Mouse (Mus musculus) gonadal fat pad, adult 2 months (tissue): ENCODE measurements around the gene Armc10. TPM values are rescaled to one million over a fixed set of nuclear protein-coding genes. Genes with fewer than 3 reads are reported as not detected.
A peak's percentile ranks its signal among the peaks of the same experiment; 100 is the strongest.
"Not testable (repeated sequence)": the region's sequence is repeated elsewhere in the genome, so short reads cannot be mapped to it uniquely, and the experiment has no call there.

Experiments used
- DNase-seq: peaks from one replicate; pipeline ENCODE4 v3.0.0-alpha.2; 2012; ENCODE audit warnings: low read depth
- polyA plus RNA-seq: library from polyadenylated mRNA; depleted of rRNA; stranded (reverse); fragments of >200 nt; gene quantifications from 2 replicates; pipeline ENCODE4 v1.2.3, GENCODE M21; 2012

Gene Armc10
- polyA plus RNA-seq, 1 experiment = 31.1 TPM

- DNase-seq = no peak
Observed at GRCm38 (mm10) chr5:21667191-21668137, 21.9 kb downstream of the Armc10 start.

- DNase-seq = no peak
Observed at GRCm38 (mm10) chr5:21669307-21669706, 23.7 kb downstream of the Armc10 start.

GRCm38 (mm10) chr5:21672812-21673635 is 27.4 kb downstream of the Armc10 start:
- no peak for DNase-seq

- no peak for DNase-seq
Observed at GRCm38 (mm10) chr5:21673742-21674141, 28.1 kb downstream of the Armc10 start.

- no peak for DNase-seq
Observed at GRCm38 (mm10) chr5:21675019-21675418, 29.4 kb downstream of the Armc10 start.

- DNase-seq = no peak
Observed at GRCm38 (mm10) chr5:21675494-21675893, 29.9 kb downstream of the Armc10 start.

GRCm38 (mm10) chr5:21677939-21678338 is 32.3 kb downstream of the Armc10 start:
- no peak for DNase-seq

GRCm38 (mm10) chr5:21678363-21678762 is 32.8 kb downstream of the Armc10 start:
- DNase-seq = no peak

- DNase-seq = no peak
Observed at GRCm38 (mm10) chr5:21680029-21680428, 34.4 kb downstream of the Armc10 start.

GRCm38 (mm10) chr5:21680940-21681339 is 35.3 kb downstream of the Armc10 start:
- no peak for DNase-seq

- DNase-seq = no peak
Observed at GRCm38 (mm10) chr5:21683811-21684210, 38.2 kb downstream of the Armc10 start.

- no peak for DNase-seq
Observed at GRCm38 (mm10) chr5:21685001-21685400, 39.4 kb downstream of the Armc10 start.

- DNase-seq = no peak
Observed at GRCm38 (mm10) chr5:21687042-21687441, 41.4 kb downstream of the Armc10 start.

GRCm38 (mm10) chr5:21692230-21692629 is 46.6 kb downstream of the Armc10 start:
- no peak for DNase-seq

GRCm38 (mm10) chr5:21693372-21693870 is 47.8 kb downstream of the Armc10 start:
- DNase-seq = no peak

- no peak for DNase-seq
Observed at GRCm38 (mm10) chr5:21694854-21695490, 49.4 kb downstream of the Armc10 start.

- DNase-seq = not testable (repeated sequence)
Observed at GRCm38 (mm10) chr5:21699555-21699954, 53.9 kb downstream of the Armc10 start.

GRCm38 (mm10) chr5:21700272-21700821 is 54.7 kb downstream of the Armc10 start:
- no peak for DNase-seq

- DNase-seq = no peak
Observed at GRCm38 (mm10) chr5:21700934-21701333, 55.3 kb downstream of the Armc10 start.

- DNase-seq = peak; percentile 87
Observed at GRCm38 (mm10) chr5:21701351-21702008, 55.9 kb downstream of the Armc10 start, which contains the start of gene Napepld. TSS of gene Napepld (minus strand) at chr5:21701396.

GRCm38 (mm10) chr5:21702009-21702364 is 56.4 kb downstream of the Armc10 start:
- no peak for DNase-seq
